Mouse (Mus musculus): ENCODE results near the gene Trcg1. TPM values are rescaled to one million over a fixed set of nuclear protein-coding genes. Genes with fewer than 3 reads are reported as not detected.

Gene Trcg1
- polyA plus RNA-seq, 1 experiment from 2014 or later: not detected

DNA sequence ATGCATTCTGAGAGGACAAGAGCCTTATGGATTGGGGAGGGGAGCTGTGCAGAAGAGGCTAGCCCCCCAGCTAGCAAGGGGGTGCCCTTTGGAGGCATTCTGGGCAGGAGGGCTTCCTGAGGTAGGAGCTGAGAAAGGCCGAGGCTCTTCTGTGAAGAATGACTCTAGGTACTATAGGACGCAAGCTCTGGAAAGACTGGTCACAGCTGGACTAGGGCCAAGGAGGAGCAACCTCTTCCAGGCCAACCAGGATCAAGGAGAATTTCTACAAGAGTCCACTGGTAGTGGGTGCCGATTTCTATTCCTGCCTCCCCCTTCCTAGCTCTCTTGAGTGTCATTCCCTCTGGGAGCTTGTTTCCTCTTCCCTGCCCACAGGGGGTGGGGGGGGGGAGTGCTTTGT lies 46.3 kb downstream of the Trcg1 start:
- no peak overlapping the region for H3K4me2 ChIP-seq (ENCODE audit: low read length)
- H3K9me3 ChIP-seq (ENCODE audit: control insufficient read depth, low read length): no peaks in the 10 kb centered on the region
- WGBS: 71% methylated on average over 3 of the region's 3 CpGs
- H3K4me1 ChIP-seq (replicated peaks; ENCODE audit: control insufficient read depth, insufficient read depth, low read length): peaks cover 35% of the 10 kb centered on the region
- no peak overlapping the region for H3K4me3 ChIP-seq (ENCODE audit: low read depth, low read length)
- DNase-seq (ENCODE audit: low spot score) (no peak), ATAC-seq (replicated peaks; ENCODE audit: low FRiP score, low TSS enrichment, low read depth) (no peak)
- no peaks in the 10 kb centered on the region for H3K36me3 ChIP-seq (ENCODE audit: control insufficient read depth, insufficient read depth, low read length)
- no peak overlapping the region for H3K27ac ChIP-seq (ENCODE audit: low read depth)
- no peaks in the 10 kb centered on the region for H3K27me3 ChIP-seq (replicated peaks; ENCODE audit: control insufficient read depth, insufficient read depth, low read length)
- H3K9ac ChIP-seq (ENCODE audit: low read length): no peak overlapping the region

- Histone ChIP-seq H3K4me3 (ENCODE audit: low read depth, low read length) (no peak overlapping the region), H3K36me3 (ENCODE audit: control insufficient read depth, insufficient read depth, low read length) (no peaks in the 10 kb centered on the region), H3K4me1 (replicated peaks; ENCODE audit: control insufficient read depth, insufficient read depth, low read length) (peaks cover 28% of the 10 kb centered on the region), H3K4me2 (ENCODE audit: low read length) (no peak overlapping the region), H3K9me3 (ENCODE audit: control insufficient read depth, low read length) (no peaks in the 10 kb centered on the region), H3K27ac (ENCODE audit: low read depth) (no peak overlapping the region; the same call in 1 of the 2 replicates), H3K27me3 (replicated peaks; ENCODE audit: control insufficient read depth, insufficient read depth, low read length) (no peaks in the 10 kb centered on the region), H3K9ac (ENCODE audit: low read length) (no peak overlapping the region)
- ATAC-seq (replicated peaks; ENCODE audit: low FRiP score, low TSS enrichment, low read depth) (no peak), DNase-seq (ENCODE audit: low spot score) (no peak)
- WGBS: 68% methylated on average over 4 of the region's 4 CpGs
These were observed 47.0 kb downstream of the Trcg1 start for GRCm38 (mm10) chr9:57283311-57283710.

DNA sequence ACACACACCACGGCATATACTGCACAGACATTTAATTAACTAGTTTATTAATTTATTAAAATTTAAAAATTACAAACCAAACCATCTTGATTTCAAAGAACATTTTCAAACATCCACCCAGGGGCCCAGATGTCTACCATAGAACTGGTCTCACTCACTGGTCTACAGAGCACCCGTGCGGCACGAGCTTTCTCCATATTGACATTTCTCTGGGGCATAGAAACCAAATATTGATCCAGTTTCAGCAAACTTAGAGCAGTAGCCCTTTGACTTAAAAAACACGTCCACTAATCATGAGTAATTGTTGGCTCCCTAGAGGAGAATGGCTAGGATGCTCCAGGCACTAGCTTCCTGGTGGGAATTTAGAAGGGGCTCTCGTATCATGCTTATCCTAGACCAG lies 50.8 kb downstream of the Trcg1 start:
- no peak overlapping the region for H3K9ac ChIP-seq (ENCODE audit: low read length)
- DNase-seq (ENCODE audit: low spot score) (no peak), ATAC-seq (replicated peaks; ENCODE audit: low FRiP score, low TSS enrichment, low read depth) (no peak)
- no peaks in the 10 kb centered on the region for H3K27me3 ChIP-seq (replicated peaks; ENCODE audit: control insufficient read depth, insufficient read depth, low read length)
- H3K4me2 ChIP-seq (ENCODE audit: low read length): no peak overlapping the region
- no peak overlapping the region for H3K4me3 ChIP-seq (ENCODE audit: low read depth, low read length)
- H3K4me1 ChIP-seq (replicated peaks; ENCODE audit: control insufficient read depth, insufficient read depth, low read length): peaks cover 6% of the 10 kb centered on the region; the same call in 1 of the 2 replicates
- H3K36me3 ChIP-seq (ENCODE audit: control insufficient read depth, insufficient read depth, low read length): no peaks in the 10 kb centered on the region
- no peaks in the 10 kb centered on the region for H3K9me3 ChIP-seq (ENCODE audit: control insufficient read depth, low read length)
- H3K27ac ChIP-seq (ENCODE audit: low read depth): no peak overlapping the region
- WGBS: 75% methylated on average over 6 of the region's 6 CpGs

GRCm38 (mm10) chr9:57294905-57295304 lies 58.5 kb downstream of the Trcg1 start:
- WGBS: 80% methylated on average over 3 of the region's 3 CpGs
- DNase-seq (ENCODE audit: low spot score): no peak

DNA sequence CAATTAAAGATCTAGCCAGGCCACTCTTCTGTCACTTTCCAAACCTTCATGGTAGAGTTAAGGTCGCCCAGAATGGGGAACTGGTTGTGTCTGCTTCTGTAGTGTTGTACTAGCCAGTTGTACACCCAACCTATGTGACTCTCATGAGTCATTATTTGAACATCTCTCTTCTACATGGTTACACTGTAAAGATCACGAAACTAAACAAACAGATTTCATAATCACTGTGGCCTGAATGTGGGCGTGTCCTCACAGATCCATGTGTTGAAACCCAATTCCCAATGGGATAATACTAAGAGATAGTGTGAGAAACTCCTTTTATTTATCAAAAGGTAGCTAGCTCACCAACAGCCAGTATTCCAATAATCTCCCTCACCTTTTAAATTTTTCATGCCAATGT lies 59.3 kb downstream of the Trcg1 start:
- Histone ChIP-seq H3K9ac (ENCODE audit: low read length) (no peak overlapping the region), H3K36me3 (ENCODE audit: control insufficient read depth, insufficient read depth, low read length) (no peaks in the 10 kb centered on the region), H3K4me2 (ENCODE audit: low read length) (no peak overlapping the region), H3K27ac (ENCODE audit: low read depth) (no peak overlapping the region), H3K4me3 (ENCODE audit: low read depth, low read length) (no peak overlapping the region), H3K9me3 (ENCODE audit: control insufficient read depth, low read length) (0 out of 2 replicates have a peak, but pooled peaks cover 3% of the 10 kb centered on the region), H3K27me3 (replicated peaks; ENCODE audit: control insufficient read depth, insufficient read depth, low read length) (no peaks in the 10 kb centered on the region), H3K4me1 (replicated peaks; ENCODE audit: control insufficient read depth, insufficient read depth, low read length) (peaks cover 3% of the 10 kb centered on the region; the same call in 1 of the 2 replicates)
- ATAC-seq (replicated peaks; ENCODE audit: low FRiP score, low TSS enrichment, low read depth) (no peak), DNase-seq (ENCODE audit: low spot score) (no peak)
- 83% methylated on average over 3 of the region's 3 CpGs for WGBS

More at GRCm38 (mm10) chr9:57294905-57295304, 58.5 kb downstream of the Trcg1 start:
- Histone ChIP-seq H3K27me3 (replicated peaks; ENCODE audit: control insufficient read depth, insufficient read depth, low read length) (no peaks in the 10 kb centered on the region), H3K36me3 (ENCODE audit: control insufficient read depth, insufficient read depth, low read length) (no peaks in the 10 kb centered on the region), H3K27ac (ENCODE audit: low read depth) (no peak overlapping the region), H3K4me3 (ENCODE audit: low read depth, low read length) (no peak overlapping the region), H3K4me1 (replicated peaks; ENCODE audit: control insufficient read depth, insufficient read depth, low read length) (peaks cover 3% of the 10 kb centered on the region; the same call in 1 of the 2 replicates), H3K4me2 (ENCODE audit: low read length) (no peak overlapping the region), H3K9ac (ENCODE audit: low read length) (no peak overlapping the region), H3K9me3 (ENCODE audit: control insufficient read depth, low read length) (0 out of 2 replicates have a peak, but pooled peaks cover 3% of the 10 kb centered on the region)
- ATAC-seq (replicated peaks; ENCODE audit: low FRiP score, low TSS enrichment, low read depth): no peak

- Histone ChIP-seq H3K4me2 (ENCODE audit: low read length) (no peak overlapping the region), H3K4me3 (ENCODE audit: low read depth, low read length) (no peak overlapping the region), H3K9ac (ENCODE audit: low read length) (no peak overlapping the region), H3K27me3 (replicated peaks; ENCODE audit: control insufficient read depth, insufficient read depth, low read length) (no peaks in the 10 kb centered on the region), H3K9me3 (ENCODE audit: control insufficient read depth, low read length) (0 out of 2 replicates have a peak, but pooled peaks cover 3% of the 10 kb centered on the region), H3K27ac (ENCODE audit: low read depth) (no peak overlapping the region), H3K36me3 (ENCODE audit: control insufficient read depth, insufficient read depth, low read length) (no peaks in the 10 kb centered on the region), H3K4me1 (replicated peaks; ENCODE audit: control insufficient read depth, insufficient read depth, low read length) (peaks cover 3% of the 10 kb centered on the region; the same call in 1 of the 2 replicates)
- DNase-seq (ENCODE audit: low spot score) (no peak), ATAC-seq (replicated peaks; ENCODE audit: low FRiP score, low TSS enrichment, low read depth) (no peak)
- WGBS: 71% methylated on average over 8 of the region's 8 CpGs
These were observed 59.9 kb downstream of the Trcg1 start for GRCm38 (mm10) chr9:57296277-57296676.

- 88% methylated on average over 2 of the region's 2 CpGs for WGBS
- Histone ChIP-seq H3K27ac (ENCODE audit: low read depth) (no peak overlapping the region), H3K9me3 (ENCODE audit: control insufficient read depth, low read length) (0 out of 2 replicates have a peak, but pooled peaks cover 3% of the 10 kb centered on the region), H3K4me2 (ENCODE audit: low read length) (no peak overlapping the region), H3K4me1 (replicated peaks; ENCODE audit: control insufficient read depth, insufficient read depth, low read length) (peaks cover 3% of the 10 kb centered on the region; the same call in 1 of the 2 replicates), H3K36me3 (ENCODE audit: control insufficient read depth, insufficient read depth, low read length) (no peaks in the 10 kb centered on the region), H3K4me3 (ENCODE audit: low read depth, low read length) (no peak overlapping the region), H3K9ac (ENCODE audit: low read length) (no peak overlapping the region), H3K27me3 (replicated peaks; ENCODE audit: control insufficient read depth, insufficient read depth, low read length) (no peaks in the 10 kb centered on the region)
- DNase-seq (ENCODE audit: low spot score) (no peak), ATAC-seq (replicated peaks; ENCODE audit: low FRiP score, low TSS enrichment, low read depth) (no peak)
These were observed 61.6 kb downstream of the Trcg1 start for GRCm38 (mm10) chr9:57297938-57298337.

Other genes with a start within 250 kb of the Trcg1 start
- 23.5 and 24.0 TPM in 2 replicates for gene Ptpn9, start 241.6 kb upstream of the Trcg1 start, polyA plus RNA-seq (2014; fragmentation: Nextera tagmentation; extraction: Ambion mirVana)
- 42.1 and 45.5 TPM in 2 replicates for gene Sin3a, start 164.5 kb upstream of the Trcg1 start, polyA plus RNA-seq (2014; fragmentation: Nextera tagmentation; extraction: Ambion mirVana)
- gene Man2c1, start 105.9 kb upstream of the Trcg1 start, polyA plus RNA-seq (2014; fragmentation: Nextera tagmentation; extraction: Ambion mirVana): 35.4 and 41.8 TPM in 2 replicates
- 6.3 and 7.8 TPM in 2 replicates for gene Neil1, start 88.3 kb upstream of the Trcg1 start, polyA plus RNA-seq (2014; fragmentation: Nextera tagmentation; extraction: Ambion mirVana)
- gene Commd4, start 78.2 kb upstream of the Trcg1 start, polyA plus RNA-seq (2014; fragmentation: Nextera tagmentation; extraction: Ambion mirVana): 94.0 and 107 TPM in 2 replicates
- 41.2 and 42.1 TPM in 2 replicates for gene 1700017B05Rik, start 26.1 kb downstream of the Trcg1 start, polyA plus RNA-seq (2014; fragmentation: Nextera tagmentation; extraction: Ambion mirVana)
- gene Ppcdc, start 203.6 kb downstream of the Trcg1 start, polyA plus RNA-seq (2014; fragmentation: Nextera tagmentation; extraction: Ambion mirVana): 27.5 and 29.2 TPM in 2 replicates
- gene Scamp5, start 231.5 kb downstream of the Trcg1 start, polyA plus RNA-seq (2014; fragmentation: Nextera tagmentation; extraction: Ambion mirVana): 13.1 and 13.7 TPM in 2 replicates

Data from intestine, embryonic 14.5 days (tissue).